Mouse (Mus musculus) MEL (cell line): Measurements from ENCODE around the gene Fhit. TPM values are rescaled to one million over a fixed set of nuclear protein-coding genes. Genes with fewer than 3 reads are reported as not detected.

Experiments used
- DNase-seq: peaks from one replicate; pipeline ENCODE4 v3.0.0; 2011; ENCODE audit warnings: low read depth, low spot score
- H3K27ac ChIP-seq: 2 replicates; pipeline ENCODE4 v1.5.1; 2012; ENCODE audit warnings: low read depth, mild to moderate bottlenecking, control low read depth, low read length, moderate library complexity; ENCODE audit not compliant: control insufficient read depth
- H3K27me3 ChIP-seq, 2 experiments: fragments of 150-350 bp in 1 of 2; sonication (generic) in 1 of 2; 2 replicates each; pipeline ENCODE4 v1.6.1; 2012; ENCODE audit warnings: low read length in 2 of 2, mild to moderate bottlenecking in 2 of 2, improper control_type of control experiment in 1 of 2, moderate library complexity in 1 of 2; ENCODE audit not compliant: insufficient read depth in 2 of 2, control insufficient read depth in 1 of 2
- H3K36me3 ChIP-seq, 2 experiments: 2 replicates each; pipeline ENCODE4 v1.6.1; 2012 to 2014; ENCODE audit warnings: low read length in 2 of 2, improper control_type of control experiment in 1 of 2, inconsistent platforms in 1 of 2, mild to moderate bottlenecking in 1 of 2; ENCODE audit not compliant: insufficient read depth in 2 of 2, control insufficient read depth in 1 of 2
- H3K4me1 ChIP-seq, 2 experiments: fragments of 150-350 bp in 1 of 2; sonication (generic) in 1 of 2; 2 replicates each; pipeline ENCODE4 v1.6.1; 2012; ENCODE audit warnings: low read length in 2 of 2, improper control_type of control experiment in 1 of 2, mild to moderate bottlenecking in 1 of 2; ENCODE audit not compliant: insufficient read depth in 2 of 2, control insufficient read depth in 1 of 2
- H3K4me3 ChIP-seq, 2 experiments: fragments of 150-350 bp in 1 of 2; sonication (generic) in 1 of 2; 2 replicates each; pipeline ENCODE4 v1.5.1; 2012; ENCODE audit warnings: low read depth in 2 of 2, low read length in 2 of 2, mild to moderate bottlenecking in 2 of 2, moderate library complexity in 2 of 2, control low read depth in 1 of 2, improper control_type of control experiment in 1 of 2; ENCODE audit not compliant: control insufficient read depth in 1 of 2, insufficient read depth in 1 of 2
- H3K79me2 ChIP-seq: 2 replicates; pipeline ENCODE4 v1.6.1; 2012; ENCODE audit warnings: mild to moderate bottlenecking, low read length, moderate library complexity; ENCODE audit not compliant: control insufficient read depth, poor library complexity, insufficient read depth
- H3K9ac ChIP-seq: 2 replicates; pipeline ENCODE4 v1.6.1; 2012; ENCODE audit warnings: low read depth, mild to moderate bottlenecking, control low read depth, low read length, moderate library complexity; ENCODE audit not compliant: control insufficient read depth, poor library complexity, severe bottlenecking
- H3K9me3 ChIP-seq: fragments of 150-350 bp; sonication (generic); replicated peaks from 2 replicates; pipeline ENCODE4 v1.6.1; 2012; ENCODE audit warnings: mild to moderate bottlenecking, low read length, improper control_type of control experiment, moderate library complexity; ENCODE audit not compliant: insufficient read depth
- BHLHE40 ChIP-seq: IDR thresholded peaks from 2 replicates; pipeline ENCODE4 v1.6.1; 2012; ENCODE audit warnings: low read depth, mild to moderate bottlenecking, inconsistent platforms, low read length, improper control_type of control experiment, borderline replicate concordance
- CHD1 ChIP-seq: IDR thresholded peaks from 2 replicates; pipeline ENCODE4 v1.6.1; 2012; ENCODE audit warnings: low read depth, mild to moderate bottlenecking, inconsistent platforms, low read length, improper control_type of control experiment
- CTCF ChIP-seq, 3 experiments: IDR thresholded peaks in 2 of 3; conservative IDR thresholded peaks in 1 of 3; 2 replicates each; pipeline ENCODE4 v1.5.1; 2011 to 2012; ENCODE audit warnings: low read length in 3 of 3, low read depth in 2 of 3, mild to moderate bottlenecking in 2 of 3, improper control_type of control experiment in 1 of 3, inconsistent platforms in 1 of 3, mixed read lengths in 1 of 3, moderate library complexity in 1 of 3; ENCODE audit not compliant: control insufficient read depth in 1 of 3, insufficient read depth in 1 of 3, poor library complexity in 1 of 3, severe bottlenecking in 1 of 3
- E2F4 ChIP-seq: IDR thresholded peaks from 2 replicates; pipeline ENCODE4 v1.6.1; 2011; ENCODE audit warnings: low read depth, low read length, improper control_type of control experiment, borderline replicate concordance
- ELF1 ChIP-seq: IDR thresholded peaks from 2 replicates; pipeline ENCODE4 v1.6.1; 2014; ENCODE audit warnings: low read depth, mild to moderate bottlenecking, inconsistent platforms, low read length, improper control_type of control experiment, moderate library complexity
- MAFK ChIP-seq: IDR thresholded peaks from 2 replicates; pipeline ENCODE4 v1.6.1; 2011; ENCODE audit warnings: low read depth, mild to moderate bottlenecking, low read length, improper control_type of control experiment, borderline replicate concordance
- MAX ChIP-seq: IDR thresholded peaks from 2 replicates; pipeline ENCODE4 v1.6.1; 2011; ENCODE audit warnings: low read length, improper control_type of control experiment
- MAZ ChIP-seq: IDR thresholded peaks from 2 replicates; pipeline ENCODE4 v1.6.1; 2012; ENCODE audit warnings: low read depth, mild to moderate bottlenecking, inconsistent platforms, low read length, improper control_type of control experiment
- MXI1 ChIP-seq: IDR thresholded peaks from 2 replicates; pipeline ENCODE4 v1.6.1; 2011; ENCODE audit warnings: mild to moderate bottlenecking, low read depth, low read length, improper control_type of control experiment
- MYB ChIP-seq: IDR thresholded peaks from 2 replicates; pipeline ENCODE4 v1.6.1; 2011; ENCODE audit warnings: mild to moderate bottlenecking, low read depth, low read length, improper control_type of control experiment
- MYC ChIP-seq: IDR thresholded peaks from 2 replicates; pipeline ENCODE4 v1.6.1; 2011; ENCODE audit warnings: low read depth, mild to moderate bottlenecking, low read length, improper control_type of control experiment, moderate library complexity
- NELFE ChIP-seq: IDR thresholded peaks from 2 replicates; pipeline ENCODE4 v1.6.1; 2011; ENCODE audit warnings: low read depth, low read length, improper control_type of control experiment
- POLR2AphosphoS2 ChIP-seq: IDR thresholded peaks from 2 replicates; pipeline ENCODE4 v1.6.1; 2011; ENCODE audit warnings: low read length, improper control_type of control experiment
- RAD21 ChIP-seq: IDR thresholded peaks from 2 replicates; pipeline ENCODE4 v1.6.1; 2011; ENCODE audit warnings: mild to moderate bottlenecking, low read depth, low read length, improper control_type of control experiment
- SIN3A ChIP-seq: IDR thresholded peaks from 2 replicates; pipeline ENCODE4 v1.6.1; 2012; ENCODE audit warnings: low read length, improper control_type of control experiment, inconsistent platforms
- TAL1 ChIP-seq: IDR thresholded peaks from 2 replicates; pipeline ENCODE4 v1.6.1; 2012; ENCODE audit warnings: mild to moderate bottlenecking, inconsistent platforms, low read length, moderate library complexity, mixed read lengths
- ZKSCAN1 ChIP-seq: IDR thresholded peaks from 2 replicates; pipeline ENCODE4 v1.6.1; 2012; ENCODE audit warnings: low read depth, mild to moderate bottlenecking, inconsistent platforms, low read length, improper control_type of control experiment, moderate library complexity
- ZMIZ1 ChIP-seq: IDR thresholded peaks from 2 replicates; pipeline ENCODE4 v1.6.1; 2012; ENCODE audit warnings: low read depth, mild to moderate bottlenecking, inconsistent platforms, low read length, improper control_type of control experiment, moderate library complexity
- ZNF384 ChIP-seq: IDR thresholded peaks from 2 replicates; pipeline ENCODE4 v1.6.1; 2012; ENCODE audit warnings: low read depth, mild to moderate bottlenecking, inconsistent platforms, low read length, improper control_type of control experiment
- polyA plus RNA-seq, 2 experiments: library from polyadenylated mRNA; stranded (reverse) in 1 of 2; unstranded in 1 of 2; fragments of >175 nt in 1 of 2; fragments of >200 nt in 1 of 2; gene quantifications; 2 replicates each; pipeline versions ENCODE4 v1.2.1 to v1.2.4; 2012; ENCODE audit warnings: low replicate concordance in 2 of 2, low read depth in 1 of 2; ENCODE audit not compliant: insufficient read length in 2 of 2, insufficient read depth in 1 of 2, missing spikeins in 1 of 2
- total RNA-seq: library from RNA; depleted of rRNA; stranded (reverse); fragments of 300-350 nt; gene quantifications from 2 replicates; pipeline ENCODE4 v1.2.3, GENCODE M21; 2012

The Fhit gene
- total and polyA plus RNA-seq, 3 experiments, result 0.77 to 1.3 TPM; not detected in 1

DNA sequence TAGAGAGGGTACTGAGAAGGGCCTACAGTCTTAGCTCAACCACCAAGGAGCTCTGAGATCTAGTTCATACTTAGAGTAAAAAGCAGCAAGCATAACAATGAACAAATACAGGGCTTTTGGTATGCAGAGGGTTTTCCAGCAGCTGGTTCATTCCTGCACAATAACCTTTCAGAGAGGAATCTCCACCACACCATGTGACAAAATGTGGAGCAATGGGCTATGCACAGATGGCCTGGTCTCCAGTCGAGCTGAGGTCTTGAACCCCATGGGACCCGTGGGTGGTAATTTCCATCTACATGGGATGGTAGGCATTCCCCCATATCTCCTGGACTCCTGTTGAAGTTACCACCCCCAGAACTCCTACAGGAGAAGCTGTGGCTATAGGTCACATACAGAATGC, 423.8 kb downstream of the Fhit start:
- H3K27ac ChIP-seq, result no peak overlapping the region
- no peaks in the 10 kb centered on the region for H3K27me3 ChIP-seq
- no peaks in the 10 kb centered on the region for H3K36me3 ChIP-seq
- H3K9ac ChIP-seq, result no peak overlapping the region
- DNase-seq, result no peak
- no peaks in the 10 kb centered on the region for H3K4me1 ChIP-seq
- H3K79me2 ChIP-seq, result no peaks in the 10 kb centered on the region
- no peak overlapping the region for H3K4me3 ChIP-seq
- H3K9me3 ChIP-seq, result no peaks in the 10 kb centered on the region
- TF ChIP-seq MYB (no peak), RAD21 (no peak), POLR2AphosphoS2 (no peak), NELFE (no peak), BHLHE40 (no peak), ELF1 (no peak), SIN3A (no peak), MYC (no peak), CTCF (IDR thresholded peaks at IDR 0.05 in 2 of 3, conservative IDR thresholded peaks at IDR 0.05 in 1 of 3; ENCODE audit: control insufficient read depth in 1 of 3, insufficient read depth in 1 of 3, low read depth in 2 of 3, low read length in 3 of 3, poor library complexity in 1 of 3, severe bottlenecking in 1 of 3) (no peak)

- no peaks in the 10 kb centered on the region for H3K27me3 ChIP-seq
- H3K9me3 ChIP-seq, result no peaks in the 10 kb centered on the region
- H3K36me3 ChIP-seq, result no peaks in the 10 kb centered on the region
- no peak overlapping the region for H3K9ac ChIP-seq
- no peaks in the 10 kb centered on the region for H3K4me1 ChIP-seq
- H3K79me2 ChIP-seq, result no peaks in the 10 kb centered on the region
- TF ChIP-seq MAZ (no peak), E2F4 (no peak), SIN3A (no peak), ZMIZ1 (no peak), ZNF384 (no peak), TAL1 (no peak), MAFK (no peak), MAX (no peak), CTCF (IDR thresholded peaks at IDR 0.05 in 2 of 3, conservative IDR thresholded peaks at IDR 0.05 in 1 of 3; ENCODE audit: control insufficient read depth in 1 of 3, insufficient read depth in 1 of 3, low read depth in 2 of 3, low read length in 3 of 3, poor library complexity in 1 of 3, severe bottlenecking in 1 of 3) (no peak), ZKSCAN1 (no peak), MYC (no peak), CHD1 (no peak), POLR2AphosphoS2 (no peak), MXI1 (no peak)
- no peak for DNase-seq
- H3K4me3 ChIP-seq, result no peak overlapping the region
- no peak overlapping the region for H3K27ac ChIP-seq
Measured at GRCm38 (mm10) chr14:10722525-10722924, 439.3 kb downstream of the Fhit start.
